Mouse (Mus musculus) embryonic fibroblast, embryonic 13.5 days (primary cell): ENCODE measurements around the gene Itk.

Source experiments
- CTCF ChIP-seq: IDR thresholded peaks from 2 replicates; pipeline ENCODE4 v1.5.1; 2011; ENCODE audit warnings: mild to moderate bottlenecking, control low read depth, low read length, moderate library complexity, borderline replicate concordance; ENCODE audit not compliant: insufficient read depth
- POLR2A ChIP-seq: IDR thresholded peaks from 2 replicates; pipeline ENCODE4 v1.6.1; 2011; ENCODE audit warnings: low read depth, mild to moderate bottlenecking, control low read depth, low read length, moderate library complexity

GRCm38 (mm10) chr11:46290988-46291405, 98.3 kb downstream of the Itk start:
- no peak for TF ChIP-seq CTCF
- no peak for TF ChIP-seq POLR2A
